Comparison of ENCODE assay signal across 8 mouse cellular contexts in genomic region chr3:68064731-68065130, GRCm38 (mm10). TPM values are rescaled to one million over a fixed set of nuclear protein-coding genes. Genes with fewer than 3 reads are reported as not detected.
DNase-seq lines count a peak whose midpoint lies in the region; ATAC-seq lines count a peak whose summit lies in the region.

TSS of gene Schip1 (plus strand) at chr3:68064802.

- no peak within 1 kb of the TSS for H3K4me3 ChIP-seq in forebrain, embryonic 10.5 days

- H3K27ac ChIP-seq in forebrain, embryonic 10.5 days = no peak within 1 kb of the TSS

- H3K36me3 ChIP-seq in forebrain, embryonic 10.5 days (replicated peaks) = no peaks in the 10 kb centered on the region

- peaks cover 7% of the 10 kb centered on the region for H3K4me1 ChIP-seq in forebrain, embryonic 10.5 days

- H3K27me3 ChIP-seq in forebrain, embryonic 10.5 days (ENCODE audit: poor library complexity, severe bottlenecking) = no peaks in the 10 kb centered on the region

- DNase-seq in right cerebral cortex, postnatal 4 days = peak; percentile 18
- no peak for DNase-seq in right cerebral cortex, postnatal 10 days (ENCODE audit: low spot score in 2 of 2)
- DNase-seq in forebrain, embryonic 10.5 days (ENCODE audit: extremely low spot score, low spot score) = no peak
- peak; percentile 7 to 29 for DNase-seq in heart, postnatal 36 days
- DNase-seq in layer of hippocampus, postnatal 14 days (ENCODE audit: low spot score in 2 of 2) = no peak
- no peak for DNase-seq in T-cell, adult 2 months (ENCODE audit: low spot score)
- no peak for DNase-seq in cerebellum, adult 11-12 months

- intact Hi-C loops in heart, postnatal 36 days (cut with DNase I) = no loop called here

- WGBS in forebrain, embryonic 10.5 days = 41% methylated on average over 12 of the region's 12 CpGs

- ATAC-seq in megakaryocyte-erythroid progenitor cell, adult 5-6 weeks (replicated peaks; ENCODE audit: low FRiP score, low TSS enrichment, poor library complexity, severe bottlenecking) = 0 out of 2 replicates have a peak, but pooled peaks have one; percentile 37

- H3K9me3 ChIP-seq in forebrain, embryonic 10.5 days = no peaks in the 10 kb centered on the region

RNA-seq across cellular contexts. Expression of gene Schip1, which starts in this region (rescaled TPM):
- 42.1 and 48.0 TPM in 2 replicates for polyA plus RNA-seq in forebrain, embryonic 10.5 days (2016; fragmentation: Nextera tagmentation; extraction: Ambion mirVana)
- 100 to 1,000 TPM; 178 to 194 TPM for total RNA-seq in heart, postnatal 36 days (2021)
- 100 to 1,000 TPM; 300 to 309 TPM for total RNA-seq in layer of hippocampus, postnatal 14 days (2021)
- total RNA-seq in megakaryocyte-erythroid progenitor cell, adult 5-6 weeks (2014; fragmentation: Nextera tagmentation) = 1.4 and 2.6 TPM in 2 replicates
- total RNA-seq in megakaryocyte-erythroid progenitor cell, adult 5-6 weeks (2017) = 2.6 TPM in 2 replicates

Comparison
In these comparisons a context has a peak if more than half of its experiments do, and no peak if none do; other contexts are left out.
1. RNA of gene Schip1 (total RNA-seq): 300 to 309 TPM in layer of hippocampus, postnatal 14 days and 178 to 194 TPM in heart, postnatal 36 days; 1.4 to 2.6 TPM in megakaryocyte-erythroid progenitor cell, adult 5-6 weeks; every median in the first group is over 10 times any median in the second.
2. DNase-seq: peak in right cerebral cortex, postnatal 4 days (single experiment) and heart, postnatal 36 days (2 of 2); none in right cerebral cortex, postnatal 10 days (0 of 2), forebrain, embryonic 10.5 days (single experiment), layer of hippocampus, postnatal 14 days (0 of 2), T-cell, adult 2 months (single experiment) and cerebellum, adult 11-12 months (single experiment).